Mouse (Mus musculus): ENCODE results near the gene Arhgap6.

Arhgap6 gene

DNA sequence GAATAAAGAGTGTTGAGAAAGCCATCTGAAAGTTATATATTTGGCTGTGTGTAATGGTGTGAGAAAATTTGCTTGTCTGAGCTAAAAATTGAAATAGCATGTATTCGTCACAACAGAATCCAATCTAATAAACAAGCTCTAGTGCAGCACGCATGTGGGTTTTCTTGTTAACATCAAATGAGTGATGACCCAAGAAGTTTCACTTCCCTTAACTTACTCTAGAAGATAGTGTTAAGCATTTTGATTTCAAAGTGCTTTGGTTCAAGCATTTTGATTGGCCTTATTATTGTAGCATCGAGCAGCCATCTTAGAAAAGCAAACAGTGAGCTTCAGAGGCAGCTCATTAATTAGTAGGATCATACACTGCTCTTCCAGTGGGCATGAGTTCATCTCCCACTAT, 315.1 kb downstream of the Arhgap6 start:
- DNase-seq (ENCODE audit: low spot score in 2 of 2): no peak

DNA sequence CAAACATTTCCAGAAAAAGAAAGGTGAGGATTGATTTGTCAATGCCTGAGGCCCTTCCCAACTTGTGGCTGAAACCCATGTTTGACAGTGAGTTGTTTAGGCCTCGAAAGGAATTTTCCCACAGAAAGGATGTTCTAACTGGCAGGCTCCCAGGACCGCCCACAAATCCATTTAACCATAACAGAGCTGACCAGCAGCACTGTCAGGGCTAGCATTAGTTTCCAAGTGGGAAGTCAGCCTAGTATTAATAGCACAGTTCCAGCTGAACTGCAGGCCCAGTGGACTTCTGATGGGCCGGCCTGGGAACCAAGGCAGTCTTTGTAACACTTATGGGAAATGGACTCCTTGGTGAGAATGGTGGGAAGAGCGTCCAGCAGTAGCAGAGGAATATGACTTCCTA, 317.8 kb downstream of the Arhgap6 start:
- no peak for DNase-seq (ENCODE audit: low spot score in 2 of 2)

DNA sequence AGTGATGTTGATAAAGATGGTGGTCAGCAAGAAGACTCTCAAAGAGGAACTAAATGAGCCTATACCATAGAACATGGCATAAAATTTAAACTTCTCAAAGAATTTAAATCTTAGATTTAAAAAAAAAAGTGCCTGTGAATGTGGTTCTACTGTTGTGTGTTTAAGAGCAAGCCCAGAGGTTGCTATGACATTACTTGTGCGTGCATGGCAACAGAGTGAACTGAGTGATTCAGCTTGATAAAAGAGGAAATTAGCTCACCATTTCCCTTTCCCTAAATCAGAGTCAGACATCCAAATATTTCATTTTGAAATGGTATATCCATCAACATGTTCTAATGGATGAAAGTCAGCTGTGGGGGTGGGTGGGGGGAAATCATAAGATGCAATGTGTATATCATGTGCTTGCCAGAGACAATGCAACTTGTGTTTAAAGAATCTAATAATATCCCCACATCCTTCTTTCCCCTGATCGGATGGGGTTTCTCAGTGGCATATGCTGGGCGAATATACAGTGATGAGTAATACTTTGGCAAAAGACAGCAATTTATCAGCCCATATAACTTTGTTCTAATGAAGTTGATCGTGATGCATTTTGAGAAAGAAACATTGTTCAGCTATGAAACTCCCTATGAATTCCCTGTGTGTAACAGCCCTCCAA, 328.3 kb downstream of the Arhgap6 start:
- no peak for DNase-seq (ENCODE audit: low spot score in 2 of 2)

DNA sequence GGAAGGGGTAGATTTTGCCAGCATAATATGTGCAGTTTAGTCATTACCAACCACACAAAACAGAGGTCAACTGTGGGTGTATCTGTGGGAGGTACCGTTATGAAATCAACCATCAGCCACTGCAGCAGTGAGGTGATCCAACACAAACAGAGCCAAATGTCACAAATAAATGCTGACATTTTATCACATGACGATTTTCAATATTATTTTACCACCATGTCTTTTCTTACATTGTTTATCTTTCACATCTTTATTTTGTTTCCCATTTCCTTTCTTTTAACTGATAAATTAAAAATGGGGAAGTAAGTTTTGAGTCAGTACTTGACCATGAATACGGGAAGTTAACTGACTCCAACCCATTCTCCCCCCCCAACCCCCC, 328.9 kb downstream of the Arhgap6 start:
- DNase-seq (ENCODE audit: low spot score in 2 of 2): no peak

DNA sequence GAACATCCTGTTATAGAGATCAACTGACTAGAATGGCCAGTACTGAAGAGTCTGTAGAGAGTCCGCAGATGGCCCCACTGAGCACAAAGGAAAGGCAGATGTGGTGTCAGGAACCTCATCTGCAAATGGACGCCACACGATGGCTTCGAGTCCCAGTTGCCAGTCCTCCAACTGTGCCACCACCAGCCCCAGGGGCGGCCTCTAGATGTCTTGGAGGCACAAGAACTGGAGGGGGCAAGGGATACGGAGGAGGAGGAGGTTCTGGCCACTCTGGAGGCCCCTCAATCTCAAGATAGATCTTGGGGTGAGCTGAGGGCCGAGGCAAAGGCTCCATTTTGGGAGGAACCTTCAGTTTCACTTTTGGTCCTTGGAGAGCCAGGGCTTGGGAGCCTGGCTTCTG, 344.9 kb downstream of the Arhgap6 start:
- DNase-seq (ENCODE audit: low spot score in 2 of 2): no peak

DNA sequence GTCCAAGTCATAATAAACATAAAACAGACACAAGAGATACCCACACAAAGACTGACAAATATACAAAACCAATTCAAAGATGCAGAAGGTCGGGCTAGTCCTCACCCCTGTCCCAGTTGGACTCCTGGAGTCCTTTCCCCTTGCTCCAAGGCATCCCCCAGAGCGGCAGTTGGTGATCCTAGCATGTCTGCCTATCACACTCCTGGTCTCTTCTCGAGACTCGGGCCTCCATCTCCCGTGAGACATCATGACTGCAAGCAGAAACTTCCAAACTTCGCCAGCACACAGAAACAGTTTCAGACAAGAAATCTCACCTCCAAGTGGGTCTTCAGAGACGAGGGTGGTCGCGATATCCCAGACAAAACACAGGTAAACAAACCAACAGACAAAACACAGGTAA, 345.6 kb downstream of the Arhgap6 start:
- DNase-seq (ENCODE audit: low spot score in 2 of 2): no peak

DNA sequence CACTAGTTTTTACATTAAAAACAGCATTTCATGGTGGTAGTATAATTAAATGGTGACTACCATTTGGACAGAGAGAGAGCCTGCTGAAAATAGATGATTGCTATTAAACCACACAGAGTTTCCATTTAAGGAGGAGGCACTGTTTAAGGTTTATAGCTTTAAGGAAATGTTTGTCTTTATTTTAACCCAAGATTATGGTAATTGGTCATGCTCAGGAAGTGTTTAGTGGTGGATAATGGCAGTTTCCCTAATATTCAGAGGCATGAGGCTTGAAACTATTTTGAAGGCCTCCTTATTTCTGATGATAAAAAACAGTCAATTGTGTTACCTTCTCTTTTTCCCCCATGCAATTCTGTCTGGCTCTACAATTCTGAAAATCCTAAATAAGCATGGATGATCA, 358.9 kb downstream of the Arhgap6 start:
- no peak for DNase-seq (ENCODE audit: low spot score in 2 of 2)

DNA sequence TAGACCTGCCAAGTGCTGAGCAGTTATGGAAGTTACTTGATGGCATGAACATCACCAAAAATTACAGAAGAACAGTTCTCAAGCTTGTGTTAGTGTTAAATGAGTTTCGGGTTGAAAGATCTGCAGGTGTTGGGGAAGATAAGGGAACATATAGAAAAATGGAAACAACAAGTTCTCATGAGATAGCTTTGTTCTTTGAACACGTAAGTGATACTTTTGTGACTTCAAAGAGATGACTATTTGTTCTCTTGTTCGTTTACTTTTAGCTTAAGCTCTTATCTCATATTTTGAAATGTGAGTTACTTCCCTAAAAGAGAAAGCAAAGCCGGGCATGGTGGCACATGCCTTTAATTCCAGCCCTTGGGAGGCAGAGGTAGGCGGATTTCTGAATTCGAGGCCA, 363.5 kb downstream of the Arhgap6 start:
- DNase-seq (ENCODE audit: low spot score in 2 of 2): no peak

DNA sequence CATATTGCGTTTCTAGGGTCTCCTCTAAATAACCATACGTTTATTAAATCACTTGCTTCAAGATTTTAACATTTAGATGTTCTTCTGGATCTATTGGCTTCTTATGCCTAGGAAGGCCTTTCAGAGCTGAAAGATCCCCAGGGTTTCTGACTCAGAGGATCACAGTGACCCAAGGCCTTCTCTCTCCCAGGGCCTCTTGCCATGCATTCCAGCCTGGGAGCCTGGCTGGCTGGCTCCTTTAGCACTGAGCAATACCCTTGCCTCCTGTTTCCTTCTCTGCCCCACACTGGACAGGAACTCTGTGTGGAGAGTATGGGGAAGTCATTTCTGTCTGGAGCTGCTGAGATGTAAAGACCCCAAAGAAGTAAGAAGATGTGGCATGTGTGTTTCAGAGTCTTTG, 376.1 kb downstream of the Arhgap6 start:
- DNase-seq (ENCODE audit: low spot score in 2 of 2): no peak

DNA sequence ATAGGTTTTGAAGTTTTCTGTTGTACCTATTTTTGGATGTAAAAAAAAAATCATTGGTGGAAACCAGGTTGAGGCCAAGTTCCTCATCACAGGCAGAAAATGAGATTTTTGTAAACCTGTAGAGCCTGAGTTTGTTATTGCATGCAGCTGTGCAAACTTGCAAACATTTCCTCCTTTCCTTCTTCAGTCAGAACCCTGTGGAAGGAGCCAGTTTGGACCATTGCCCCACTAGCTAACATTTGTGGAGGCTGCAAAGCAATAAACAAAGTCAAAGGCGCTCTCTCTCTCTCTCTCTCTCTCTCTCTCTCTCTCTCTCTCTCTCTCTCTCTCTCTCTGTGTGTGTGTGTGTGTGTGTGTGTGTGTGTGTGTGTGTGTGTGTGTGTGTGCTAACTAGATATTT, 378.9 kb downstream of the Arhgap6 start:
- peak in 1 of 2 experiments; percentile 10 for DNase-seq (ENCODE audit: low spot score in 2 of 2)

DNA sequence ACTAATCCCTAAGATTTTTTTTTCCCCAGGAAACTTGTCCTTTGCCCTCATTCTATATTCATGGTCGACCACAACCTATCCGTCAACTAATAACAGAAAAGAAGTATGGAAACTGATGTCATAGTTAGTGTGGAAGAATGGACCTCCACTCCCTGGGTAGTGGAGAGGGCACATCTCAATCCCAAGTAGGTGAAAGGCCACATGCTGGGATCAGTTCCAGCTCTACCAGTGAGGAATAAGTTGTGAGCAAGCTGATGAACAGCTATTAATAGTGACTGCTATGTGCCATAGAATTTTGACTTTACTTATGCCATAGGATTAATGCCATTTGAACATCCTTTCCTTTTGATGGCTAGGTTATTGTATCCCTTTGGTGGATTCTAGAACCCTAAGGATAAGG, 383.7 kb downstream of the Arhgap6 start:
- no peak for DNase-seq (ENCODE audit: low spot score in 2 of 2)

DNA sequence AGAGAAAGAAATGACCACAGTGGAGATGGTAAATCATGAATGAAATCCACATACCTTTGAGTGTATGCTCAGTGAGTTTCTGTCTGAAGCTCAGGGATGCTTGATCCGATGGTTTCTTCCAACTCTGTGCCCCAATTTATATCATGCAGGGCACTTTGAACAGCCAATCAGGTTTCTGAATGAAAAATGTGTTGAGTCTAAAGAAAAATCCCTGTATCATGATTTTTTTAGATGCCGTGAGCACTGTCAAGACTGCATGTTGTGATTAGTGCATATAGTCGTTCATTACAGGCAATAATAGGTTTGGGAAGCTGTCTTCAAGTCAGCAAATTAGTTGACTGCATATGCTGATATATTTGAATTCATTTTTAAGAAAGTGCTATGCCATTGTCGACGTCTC, 392.2 kb downstream of the Arhgap6 start, which contains the start of gene Amelx:
Amelx (minus strand) TSS at position 101 of the 400 bp plus-strand sequence.
- no peak for DNase-seq (ENCODE audit: low spot score in 2 of 2)

DNA sequence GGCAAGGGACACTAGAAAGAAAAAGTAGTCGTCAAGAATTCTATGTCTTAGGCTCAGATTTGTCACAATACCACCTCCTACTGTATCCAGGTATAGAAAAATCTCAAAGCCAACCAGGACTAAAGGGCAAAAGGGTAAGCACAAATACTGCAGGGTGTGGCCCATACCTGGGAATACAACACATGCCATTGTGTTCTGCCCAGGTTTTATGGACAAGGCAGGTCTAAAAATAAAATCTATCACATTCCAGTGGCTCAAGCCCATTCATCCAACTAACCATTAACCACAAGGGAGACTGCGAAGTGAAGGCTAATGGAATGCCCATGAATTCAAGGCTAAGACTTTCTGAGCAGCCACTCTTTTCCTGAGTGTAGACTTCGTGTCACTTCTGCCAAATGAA, 415.1 kb downstream of the Arhgap6 start:
- no peak for DNase-seq (ENCODE audit: low spot score in 2 of 2)

DNA sequence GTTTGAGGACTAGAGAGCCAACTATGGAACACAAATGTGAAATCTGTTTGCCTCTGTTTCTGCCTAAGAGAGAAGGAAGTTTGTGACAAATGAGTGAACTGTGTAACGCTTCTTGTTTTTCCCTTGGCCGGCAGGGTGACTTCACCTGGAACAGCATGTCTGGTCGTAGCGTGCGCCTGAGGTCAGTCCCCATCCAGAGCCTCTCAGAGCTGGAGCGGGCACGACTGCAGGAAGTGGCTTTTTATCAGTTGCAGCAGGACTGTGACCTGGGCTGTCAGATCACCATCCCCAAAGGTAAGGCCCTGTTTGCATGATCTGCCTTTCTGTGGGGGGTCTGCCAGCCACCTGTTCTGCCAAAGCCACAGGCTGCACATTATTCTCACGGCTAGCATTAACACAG, 425.2 kb downstream of the Arhgap6 start:
- no peak for DNase-seq (ENCODE audit: low spot score in 2 of 2)

DNA sequence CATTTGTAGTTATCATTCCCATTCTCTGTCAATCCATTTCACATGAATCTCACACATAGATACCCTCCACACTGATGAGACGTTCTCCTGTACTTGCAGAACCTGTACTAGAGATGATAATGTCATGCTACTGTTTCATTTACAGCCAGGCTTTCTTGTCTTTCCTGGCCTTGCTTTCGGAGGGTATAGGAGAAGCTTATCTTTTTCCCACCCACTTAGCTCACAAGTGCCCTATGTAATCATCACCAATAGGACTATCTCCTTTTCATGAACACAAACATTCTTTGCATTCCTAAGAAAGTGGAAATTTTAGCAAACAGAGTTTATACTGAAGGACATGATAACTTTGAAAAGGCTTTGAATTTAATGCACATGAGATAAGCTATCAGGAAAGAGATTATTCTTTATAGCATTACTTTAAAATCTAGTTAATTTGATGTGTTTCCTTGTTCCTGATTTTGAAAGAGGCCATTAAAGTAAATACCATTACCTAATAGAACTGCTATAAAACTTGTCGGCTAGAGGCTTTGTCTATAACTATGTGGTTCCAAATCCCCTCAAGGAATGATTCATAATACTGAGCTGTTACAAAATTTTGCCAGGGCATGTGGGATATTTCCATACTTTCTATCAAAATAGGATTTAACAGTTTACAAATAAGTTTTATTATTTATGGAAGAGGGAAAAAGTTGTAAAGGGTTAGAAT, 427.6 kb downstream of the Arhgap6 start:
- DNase-seq (ENCODE audit: low spot score in 2 of 2): no peak

DNA sequence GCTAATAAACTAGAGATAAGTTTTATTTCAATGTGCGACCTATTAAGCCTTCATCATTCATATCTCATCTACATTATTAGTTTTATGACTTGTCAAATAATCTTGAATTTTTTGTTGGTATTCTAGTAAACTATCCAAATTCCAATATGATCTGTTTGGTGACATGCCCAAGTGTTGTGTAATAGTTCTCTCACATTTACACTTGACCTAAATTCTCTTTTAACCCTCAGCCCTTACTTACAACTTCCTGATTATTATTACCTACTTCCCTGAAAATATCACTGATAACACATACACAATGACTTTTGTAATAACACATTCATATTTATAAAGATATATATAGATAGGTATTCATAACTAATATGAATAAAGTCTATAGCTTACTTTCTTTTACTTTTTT, 461.0 kb downstream of the Arhgap6 start:
- DNase-seq (ENCODE audit: low spot score in 2 of 2): no peak

DNA sequence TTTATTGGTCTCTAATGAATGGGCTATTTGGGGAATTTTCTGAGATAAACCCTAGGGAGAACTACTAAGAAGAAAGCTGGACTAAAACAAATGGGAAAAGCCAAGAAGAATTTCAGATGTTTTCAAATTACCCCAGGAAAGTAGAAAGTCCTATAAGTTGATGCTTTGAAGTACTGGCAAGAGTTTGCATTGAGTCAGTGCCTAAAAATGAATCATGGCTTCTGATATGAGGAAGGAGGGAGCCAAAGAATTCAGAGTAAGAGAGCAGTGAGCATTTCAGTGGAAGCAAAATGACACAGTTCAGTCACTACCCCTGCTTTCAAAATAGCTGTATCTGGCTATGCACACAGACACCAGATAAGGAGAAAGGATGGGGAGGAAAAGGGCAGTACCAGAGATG, 461.8 kb downstream of the Arhgap6 start:
- DNase-seq (ENCODE audit: low spot score in 2 of 2): no peak

DNA sequence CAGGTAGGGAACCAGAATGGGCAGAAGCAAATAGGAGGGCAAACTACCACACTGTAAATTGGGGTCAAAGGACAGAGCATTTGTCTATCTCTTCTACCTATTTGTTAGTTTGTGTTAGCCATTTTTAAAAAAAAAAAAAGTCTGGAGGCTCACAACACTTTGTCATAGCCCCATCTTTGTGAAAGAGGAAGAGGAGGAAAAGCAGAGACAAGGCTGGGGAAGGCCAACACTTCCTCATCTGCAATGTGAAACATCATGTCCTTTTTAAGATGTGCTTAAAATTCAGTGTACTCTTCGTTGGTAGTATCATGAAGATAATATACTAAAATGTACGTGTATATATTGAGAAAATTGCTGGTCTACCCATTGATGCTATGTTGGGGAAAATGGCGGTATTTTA, 466.1 kb downstream of the Arhgap6 start:
- no peak for DNase-seq (ENCODE audit: low spot score in 2 of 2)

DNA sequence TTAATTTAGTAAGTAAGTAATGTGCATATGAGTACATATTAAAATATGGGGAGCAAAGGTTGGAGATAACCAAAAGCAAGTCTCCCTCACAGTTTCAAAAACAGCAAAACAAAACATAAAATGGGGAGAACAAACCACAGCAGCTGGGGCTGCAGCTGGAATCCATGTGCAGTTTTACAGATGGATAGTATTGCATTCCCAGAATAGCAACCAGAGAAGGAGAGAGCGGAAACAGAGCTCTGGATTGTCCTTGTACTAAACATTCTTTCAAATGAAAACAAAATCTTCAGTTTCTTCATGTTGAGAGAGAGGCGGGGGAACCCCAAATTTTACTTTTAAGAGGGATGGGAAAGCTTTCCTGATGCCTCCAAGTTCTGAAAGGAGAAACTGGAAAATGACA, 467.3 kb downstream of the Arhgap6 start:
- DNase-seq (ENCODE audit: low spot score in 2 of 2): no peak

DNA sequence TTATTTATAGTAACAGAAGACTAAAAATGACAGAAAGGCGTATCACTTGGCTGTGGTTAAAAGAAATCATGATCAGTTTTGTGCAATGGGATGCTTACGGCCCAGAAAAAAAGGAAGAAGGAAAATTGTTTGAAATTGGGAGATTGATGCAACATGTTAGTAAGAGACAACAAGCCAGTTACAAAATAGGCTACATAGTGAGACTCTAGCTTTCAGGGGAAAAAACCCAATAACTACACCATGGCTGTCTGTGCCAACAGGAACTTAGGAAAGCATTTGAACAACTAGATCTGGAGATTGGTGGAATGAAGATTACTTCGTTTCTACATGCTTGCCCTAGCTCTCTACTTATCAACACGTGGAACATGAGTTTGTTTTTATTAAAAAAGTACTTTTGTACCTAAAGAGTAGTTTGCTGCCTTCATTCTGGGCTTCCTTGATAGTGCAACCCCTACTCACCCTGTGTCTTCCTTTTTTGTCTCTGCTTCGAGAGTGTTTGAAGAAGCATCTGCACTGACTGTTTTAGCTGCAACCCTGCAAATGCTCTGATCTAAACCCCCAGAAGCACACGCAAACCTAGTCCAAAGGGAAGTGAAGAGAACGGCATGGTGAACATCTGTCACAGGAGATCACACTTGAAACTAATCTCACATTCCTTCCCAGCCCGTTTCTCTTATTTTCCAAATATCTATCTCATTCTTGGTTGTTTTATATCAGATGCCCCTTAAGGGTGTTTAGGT, 468.7 kb downstream of the Arhgap6 start:
- no peak for DNase-seq (ENCODE audit: low spot score in 2 of 2)

DNA sequence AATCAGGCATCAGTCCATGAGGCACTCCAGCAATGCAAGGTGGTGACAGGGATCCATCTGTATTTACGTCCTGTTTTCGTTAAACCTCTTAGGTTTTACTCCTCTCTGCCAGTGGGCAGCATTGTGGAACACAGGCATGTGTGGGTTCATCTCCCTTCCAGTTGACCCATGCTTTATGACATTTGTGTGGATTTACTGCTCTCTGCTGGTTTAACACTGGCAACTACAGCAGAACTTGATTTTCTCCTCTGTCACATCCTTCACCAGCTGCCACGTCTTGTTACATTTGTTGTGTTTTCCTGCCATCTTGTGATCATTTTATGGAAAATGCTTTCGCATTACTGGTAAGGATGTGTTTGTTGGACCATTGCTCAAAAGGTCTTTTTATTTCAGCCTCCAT, 504.7 kb downstream of the Arhgap6 start:
- DNase-seq (ENCODE audit: low spot score in 2 of 2): no peak

DNA sequence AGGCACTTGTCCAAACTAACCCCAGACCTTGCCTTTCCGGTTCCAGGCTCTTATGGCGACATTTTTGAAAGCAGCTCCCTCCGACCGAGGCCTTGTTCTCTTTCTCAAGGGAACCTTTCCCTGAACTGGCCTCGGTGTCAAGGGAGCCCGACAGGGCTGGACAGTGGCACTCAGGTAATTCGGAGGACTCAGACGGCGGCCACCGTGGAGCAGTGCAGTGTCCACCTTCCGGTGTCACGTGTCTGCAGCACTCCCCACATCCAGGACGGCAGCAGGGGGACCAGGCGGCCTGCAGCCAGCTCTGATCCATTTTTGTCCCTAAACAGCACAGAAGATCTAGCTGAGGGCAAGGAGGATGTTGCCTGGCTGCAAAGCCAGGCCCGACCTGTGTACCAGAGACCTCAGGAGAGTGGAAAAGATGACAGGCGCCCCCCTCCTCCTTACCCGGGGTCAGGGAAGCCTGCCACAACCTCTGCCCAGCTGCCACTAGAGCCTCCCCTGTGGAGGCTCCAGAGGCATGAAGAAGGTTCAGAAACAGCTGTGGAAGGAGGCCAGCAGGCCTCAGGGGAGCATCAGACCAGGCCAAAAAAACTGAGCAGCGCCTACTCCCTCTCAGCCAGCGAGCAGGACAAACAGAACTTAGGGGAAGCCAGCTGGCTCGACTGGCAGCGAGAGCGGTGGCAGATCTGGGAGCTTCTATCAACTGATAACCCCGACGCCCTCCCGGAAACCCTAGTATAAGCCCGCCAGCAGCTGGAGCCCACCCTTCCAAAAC, 507.6 kb downstream of the Arhgap6 start:
- DNase-seq (ENCODE audit: low spot score in 2 of 2): no peak

All from urinary bladder, adult 18-20 months (tissue).